Mouse (Mus musculus) lung, postnatal 14 days (tissue): ENCODE results near the gene Aamp.

Experiments
- DNase-seq: peaks from one replicate; pipeline ENCODE4 v3.0.0; 2021

Gene Aamp

GRCm38 (mm10) chr1:74235938-74236589 is 48.5 kb downstream of the Aamp start, which contains the start of gene Arpc2:
Gene Arpc2, plus strand, starts transcription at chr1:74236084.
- peak; percentile 97 for DNase-seq

DNA sequence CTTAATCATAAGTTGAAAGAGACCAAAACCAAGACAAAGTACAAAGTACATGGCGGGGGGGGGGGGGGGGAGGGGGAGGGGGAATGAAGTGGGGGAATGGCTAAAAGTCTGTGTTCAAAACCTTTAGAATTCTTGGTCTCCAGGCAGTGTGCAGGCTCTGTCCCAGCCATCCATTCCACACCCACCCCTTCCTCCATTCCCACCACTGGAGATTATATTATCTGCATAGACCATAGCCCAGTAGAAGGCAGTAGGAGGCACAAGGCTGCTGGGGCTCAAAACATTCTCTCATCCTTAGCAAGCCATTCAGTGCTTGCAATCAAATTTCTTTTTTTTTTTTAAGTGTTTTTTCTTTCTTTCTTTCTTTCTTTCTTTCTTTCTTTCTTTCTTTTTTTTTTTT is 53.5 kb downstream of the Aamp start:
- no peak for DNase-seq

DNA sequence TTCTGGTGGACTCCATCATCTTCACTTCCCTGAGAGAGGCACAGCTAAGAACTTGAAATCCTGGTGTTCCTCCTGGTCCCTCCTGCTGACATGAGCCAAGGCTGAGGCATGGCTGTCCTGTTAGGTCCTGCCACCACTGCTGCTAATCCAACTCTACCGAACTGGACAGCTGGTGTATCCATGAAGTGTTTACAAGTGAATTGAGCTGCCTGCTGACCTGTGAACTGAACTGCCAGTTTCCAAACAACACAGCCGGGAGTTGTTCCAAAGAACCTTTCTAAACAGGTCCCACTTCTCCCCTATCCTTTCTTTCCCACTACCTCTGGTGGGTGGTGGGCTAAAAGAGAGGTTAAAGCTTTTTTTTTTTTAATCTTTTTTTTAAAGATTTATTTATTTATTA is 54.6 kb downstream of the Aamp start:
- DNase-seq, result no peak
